Mouse (Mus musculus) bone marrow macrophage, adult 2 months (primary cell): ENCODE measurements around the gene Gm5148. TPM values are rescaled to one million over a fixed set of nuclear protein-coding genes. Genes with fewer than 3 reads are reported as not detected.

ENCODE experiments used
- H3K27ac ChIP-seq: 2 replicates; pipeline ENCODE4 v1.5.1; 2012; ENCODE audit warnings: low read depth, low read length; ENCODE audit not compliant: insufficient read depth
- H3K4me1 ChIP-seq: 2 replicates; pipeline ENCODE4 v1.6.1; 2012; ENCODE audit warnings: low read length; ENCODE audit not compliant: control insufficient read depth, insufficient read depth
- H3K4me3 ChIP-seq: 2 replicates; pipeline ENCODE4 v1.5.1; 2012; ENCODE audit warnings: mild to moderate bottlenecking, low read length, moderate library complexity; ENCODE audit not compliant: insufficient read depth
- CTCF ChIP-seq: IDR thresholded peaks from 2 replicates; pipeline ENCODE4 v1.5.1; 2012; ENCODE audit warnings: low read depth, mild to moderate bottlenecking, low read length, moderate library complexity
- POLR2A ChIP-seq: IDR thresholded peaks from 2 replicates; pipeline ENCODE4 v1.6.1; 2012; ENCODE audit warnings: mild to moderate bottlenecking, low read depth, low read length, borderline replicate concordance
- polyA plus RNA-seq: library from polyadenylated mRNA; stranded (reverse); fragments of >200 nt; gene quantifications from 2 replicates; pipeline ENCODE4 v1.2.4, GENCODE M21; 2012; ENCODE audit not compliant: missing spikeins, insufficient read depth, insufficient read length

Gene Gm5148
- polyA plus RNA-seq, 1 experiment = not detected

GRCm38 (mm10) chr3:37723662-37724170 is 574 bp downstream of the Gm5148 start:
- Histone ChIP-seq H3K4me3 (no peak overlapping the region), H3K27ac (no peak overlapping the region), H3K4me1 (peaks cover 15% of the 10 kb centered on the region)
- TF ChIP-seq POLR2A (no peak), CTCF (no peak)

DNA sequence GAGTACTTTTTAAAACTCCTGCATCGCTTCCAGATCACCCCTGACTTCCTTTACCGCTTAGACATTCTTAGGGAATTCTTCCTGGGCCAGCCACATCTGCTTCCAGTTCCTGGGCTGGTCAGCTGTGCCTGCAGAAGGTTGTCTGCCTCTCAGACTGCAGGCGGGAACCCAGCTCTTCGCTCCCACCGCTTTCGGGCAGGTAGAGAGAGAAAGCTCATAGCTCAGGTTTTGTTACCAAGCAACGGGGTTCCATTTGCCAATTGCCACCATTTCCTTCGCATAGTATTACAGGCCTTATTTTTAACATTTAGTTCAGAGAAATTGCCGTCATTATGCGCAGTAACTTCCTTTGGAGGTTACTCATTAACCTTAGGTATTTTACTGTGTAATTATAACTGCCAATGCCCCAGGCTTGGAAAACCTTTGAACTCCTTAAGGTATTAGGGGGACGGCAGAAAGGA is 1.2 kb downstream of the Gm5148 start:
- Histone ChIP-seq H3K4me1 (peaks cover 9% of the 10 kb centered on the region; the same call in 1 of the 2 replicates), H3K27ac (no peak overlapping the region), H3K4me3 (no peak overlapping the region)
- TF ChIP-seq CTCF (no peak), POLR2A (no peak)

DNA sequence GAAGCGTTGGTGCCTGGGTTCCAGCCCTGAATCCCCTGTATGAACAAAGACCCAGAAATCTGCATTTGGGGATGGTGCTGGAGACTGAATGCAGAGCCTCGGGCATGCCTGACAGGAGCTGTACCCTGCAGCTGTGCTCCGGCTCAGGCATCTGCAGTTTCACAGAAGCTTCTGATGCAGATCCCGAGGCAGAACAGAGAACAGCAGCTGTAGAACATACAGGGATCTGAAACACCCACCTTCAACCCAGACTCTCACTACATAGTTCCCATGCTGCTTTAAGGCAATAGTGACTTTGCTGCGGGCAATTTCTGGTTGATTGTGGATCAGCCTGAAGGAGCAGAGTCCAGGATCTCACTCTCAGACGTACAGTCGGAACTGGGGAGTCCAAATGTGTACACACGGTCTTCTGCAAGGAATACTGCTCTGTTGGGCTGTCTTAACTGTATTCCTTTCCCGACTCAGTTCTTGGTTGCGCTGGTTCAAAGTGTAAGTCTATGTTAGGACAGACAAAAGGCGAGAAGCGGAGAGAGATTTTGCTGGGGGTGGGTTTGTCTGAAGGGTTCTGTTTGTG is 1.7 kb downstream of the Gm5148 start:
- TF ChIP-seq POLR2A (no peak), CTCF (no peak)
- Histone ChIP-seq H3K4me1 (peaks cover 6% of the 10 kb centered on the region; the same call in 1 of the 2 replicates), H3K27ac (no peak overlapping the region), H3K4me3 (no peak overlapping the region)

GRCm38 (mm10) chr3:37716992-37717391 is 7.3 kb downstream of the Gm5148 start:
- no peak overlapping the region for H3K4me3 ChIP-seq
- TF ChIP-seq CTCF (no peak), POLR2A (no peak)
- no peaks in the 10 kb centered on the region for H3K4me1 ChIP-seq
- no peak overlapping the region for H3K27ac ChIP-seq

DNA sequence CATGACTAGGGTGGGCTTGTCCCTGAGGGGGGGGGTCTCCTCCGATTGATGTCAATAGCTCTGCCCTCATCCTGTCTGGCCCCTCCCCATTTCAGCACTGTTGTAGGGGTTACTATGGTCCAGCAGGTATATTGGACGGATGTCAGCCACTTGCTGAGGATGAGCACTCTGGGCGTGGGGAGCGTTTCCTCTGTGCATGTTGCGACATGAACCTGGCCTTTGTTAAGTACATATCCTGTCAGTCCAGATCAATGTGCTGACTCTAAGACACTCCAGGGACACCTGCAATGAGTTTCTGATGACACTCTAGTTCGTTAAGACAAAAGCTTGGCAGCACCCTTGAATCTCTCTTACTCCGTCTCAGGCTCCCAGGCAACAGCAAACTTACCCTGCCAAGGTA is 8.6 kb downstream of the Gm5148 start:
- no peak for TF ChIP-seq CTCF
- no peak for TF ChIP-seq POLR2A
- Histone ChIP-seq H3K4me3 (no peak overlapping the region), H3K27ac (no peak overlapping the region)

GRCm38 (mm10) chr3:37712501-37712900 is 11.8 kb downstream of the Gm5148 start:
- H3K4me1 ChIP-seq = no peaks in the 10 kb centered on the region
- TF ChIP-seq CTCF = no peak
- TF ChIP-seq POLR2A = no peak
- H3K4me3 ChIP-seq = no peak overlapping the region
- no peak overlapping the region for H3K27ac ChIP-seq

More for the DNA sequence above, 8.6 kb downstream of the Gm5148 start:
- H3K4me1 ChIP-seq = no peaks in the 10 kb centered on the region

DNA sequence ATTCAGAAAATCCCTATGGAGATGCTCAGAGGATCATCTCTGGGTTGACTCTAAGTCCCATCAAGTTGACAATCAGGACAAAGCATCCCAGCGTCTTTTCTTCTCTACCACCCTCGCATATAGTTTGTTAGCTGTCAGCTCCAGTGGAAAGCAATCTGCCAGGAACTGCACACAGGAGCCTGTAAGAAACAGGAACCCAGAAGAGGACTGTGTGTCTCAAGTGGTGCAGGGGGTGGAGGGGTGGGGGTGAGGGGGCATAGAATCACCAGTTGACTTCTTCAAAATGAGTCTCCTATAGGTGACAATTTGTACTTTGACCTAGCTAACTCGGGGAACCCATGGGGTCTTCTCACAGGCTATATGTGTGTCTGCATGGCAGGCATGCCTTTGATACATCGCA is 12.7 kb downstream of the Gm5148 start:
- Histone ChIP-seq H3K4me1 (no peaks in the 10 kb centered on the region), H3K4me3 (no peak overlapping the region), H3K27ac (no peak overlapping the region)
- TF ChIP-seq CTCF (no peak), POLR2A (no peak)

- no peak overlapping the region for H3K4me3 ChIP-seq
- no peak overlapping the region for H3K27ac ChIP-seq
- H3K4me1 ChIP-seq = no peaks in the 10 kb centered on the region
- TF ChIP-seq CTCF (no peak), POLR2A (no peak)
Measured at GRCm38 (mm10) chr3:37707801-37708200, 16.5 kb downstream of the Gm5148 start.

DNA sequence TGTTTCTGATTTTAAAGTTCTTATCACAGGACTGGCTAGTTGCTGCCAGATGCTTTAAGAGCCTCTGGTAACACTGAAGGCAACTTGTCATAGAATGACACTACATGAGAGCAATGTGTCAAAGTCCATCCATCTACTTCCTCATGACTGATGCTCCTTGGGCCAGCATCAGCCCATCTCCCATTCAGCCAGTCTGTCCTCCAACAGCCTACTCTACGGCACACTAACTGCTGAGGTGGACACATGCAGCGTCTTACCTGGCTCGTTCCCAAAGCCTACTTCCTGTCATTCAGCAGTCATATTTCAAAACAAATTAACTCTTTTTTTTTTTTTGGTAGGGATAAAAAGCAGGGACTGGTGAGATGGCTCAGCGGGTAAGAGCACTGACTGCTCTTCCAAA is 17.9 kb downstream of the Gm5148 start:
- TF ChIP-seq POLR2A (no peak), CTCF (no peak)
- H3K27ac ChIP-seq = no peak overlapping the region
- no peaks in the 10 kb centered on the region for H3K4me1 ChIP-seq
- no peak overlapping the region for H3K4me3 ChIP-seq

GRCm38 (mm10) chr3:37705436-37705835 is 18.9 kb downstream of the Gm5148 start:
- Histone ChIP-seq H3K27ac (no peak overlapping the region), H3K4me1 (no peaks in the 10 kb centered on the region), H3K4me3 (no peak overlapping the region)
- TF ChIP-seq POLR2A = no peak
- TF ChIP-seq CTCF = no peak
